Mouse (Mus musculus) G1E (cell line): ENCODE data around the gene Ndufa4l2.

ENCODE experiments used
- CTCF ChIP-seq: IDR thresholded peaks from 2 replicates; pipeline ENCODE4 v1.5.1; 2012; ENCODE audit warnings: low read depth, low read length, inconsistent platforms, mixed read lengths
- GATA1 ChIP-seq: IDR thresholded peaks from 2 replicates; pipeline ENCODE4 v1.6.1; 2012; ENCODE audit warnings: borderline replicate concordance, low read length, inconsistent platforms, mixed read lengths
- POLR2AphosphoS5 ChIP-seq: IDR thresholded peaks from 2 replicates; pipeline ENCODE4 v1.6.1; 2012; ENCODE audit warnings: low read depth, low read length, inconsistent platforms; ENCODE audit not compliant: insufficient replicate concordance
- TAL1 ChIP-seq: conservative IDR thresholded peaks from 2 replicates; pipeline ENCODE4 v1.6.1; 2012; ENCODE audit warnings: low read depth, low read length, inconsistent platforms, mixed read lengths

GRCm38 (mm10) chr10:127513501-127514091 is 1.2 kb upstream of the Ndufa4l2 start:
- TF ChIP-seq CTCF = no peak
- TF ChIP-seq GATA1 = no peak
- TF ChIP-seq TAL1 = no peak
- TF ChIP-seq POLR2AphosphoS5 = no peak
